Mouse (Mus musculus) spleen, adult 2 months (tissue): ENCODE results near the gene Usp24. TPM values are rescaled to one million over a fixed set of nuclear protein-coding genes. Genes with fewer than 3 reads are reported as not detected.

ENCODE experiments used
- DNase-seq, 2 experiments: peaks; one replicate each; pipeline versions ENCODE4 v3.0.0 to v3.0.0-alpha.2; 2012 to 2021; ENCODE audit warnings: low spot score in 2 of 2, low read depth in 1 of 2
- H3K27ac ChIP-seq: fragments of 200-500 bp; 2 replicates; pipeline ENCODE4 v1.5.1; 2012; ENCODE audit warnings: low read length, inconsistent platforms; ENCODE audit not compliant: insufficient read depth
- H3K27me3 ChIP-seq: fragments of 200-500 bp; 2 replicates; pipeline ENCODE4 v1.6.1; 2012; ENCODE audit warnings: mild to moderate bottlenecking, moderate library complexity, low read length, inconsistent platforms; ENCODE audit not compliant: control insufficient read depth, insufficient read depth
- H3K36me3 ChIP-seq: fragments of 200-500 bp; 2 replicates; pipeline ENCODE4 v1.6.1; 2012; ENCODE audit warnings: mild to moderate bottlenecking, low read length, inconsistent platforms; ENCODE audit not compliant: control insufficient read depth, insufficient read depth
- H3K4me1 ChIP-seq: fragments of 200-500 bp; 2 replicates; pipeline ENCODE4 v1.6.1; 2011; ENCODE audit warnings: inconsistent platforms; ENCODE audit not compliant: control insufficient read depth, insufficient read depth, insufficient read length
- H3K4me3 ChIP-seq: fragments of 200-500 bp; 2 replicates; pipeline ENCODE4 v1.5.1; 2011; ENCODE audit warnings: mild to moderate bottlenecking, inconsistent platforms; ENCODE audit not compliant: insufficient read depth, insufficient read length; ENCODE audit errors: extremely low read depth
- CTCF ChIP-seq: fragments of 200-500 bp; IDR thresholded peaks from 2 replicates; pipeline ENCODE4 v1.5.1; 2011; ENCODE audit warnings: mild to moderate bottlenecking, inconsistent platforms; ENCODE audit not compliant: insufficient read depth, insufficient read length, insufficient replicate concordance; ENCODE audit errors: extremely low read depth
- POLR2A ChIP-seq: fragments of 200-500 bp; IDR thresholded peaks from 2 replicates; pipeline ENCODE4 v1.6.1; 2011; ENCODE audit warnings: low read depth, low read length, inconsistent platforms
- WGBS: fragments of 180-500 bp; shearing (Covaris S2); methylation state at CpG from one replicate; pipeline ENCODE4 v1.1.7; 2018; 5-methylcytosine and 5-hydroxymethylcytosine counted together
- polyA plus RNA-seq: library from polyadenylated mRNA; depleted of rRNA; stranded (reverse); fragments of >200 nt; gene quantifications from 2 replicates; pipeline ENCODE4 v1.2.3, GENCODE M21; 2012

Gene Usp24
- polyA plus RNA-seq, 1 experiment = 12.1 TPM

GRCm38 (mm10) chr4:106422597-106422996, 106.6 kb downstream of the Usp24 start:
- Histone ChIP-seq H3K27ac (no peak overlapping the region), H3K27me3 (no peaks in the 10 kb centered on the region), H3K4me1 (no peaks in the 10 kb centered on the region), H3K4me3 (no peak overlapping the region), H3K36me3 (peaks cover 51% of the 10 kb centered on the region)
- WGBS = 98% methylated on average over 3 of the region's 3 CpGs
- no peak for DNase-seq
- TF ChIP-seq POLR2A (no peak), CTCF (no peak)

GRCm38 (mm10) chr4:106424560-106424959, 108.5 kb downstream of the Usp24 start:
- Histone ChIP-seq H3K4me3 (no peak overlapping the region), H3K27me3 (no peaks in the 10 kb centered on the region), H3K27ac (no peak overlapping the region), H3K4me1 (no peaks in the 10 kb centered on the region), H3K36me3 (peaks cover 52% of the 10 kb centered on the region)
- no peak for DNase-seq
- WGBS = 100% methylated on average over 1 of the region's 1 CpGs
- TF ChIP-seq CTCF (no peak), POLR2A (no peak)

DNA sequence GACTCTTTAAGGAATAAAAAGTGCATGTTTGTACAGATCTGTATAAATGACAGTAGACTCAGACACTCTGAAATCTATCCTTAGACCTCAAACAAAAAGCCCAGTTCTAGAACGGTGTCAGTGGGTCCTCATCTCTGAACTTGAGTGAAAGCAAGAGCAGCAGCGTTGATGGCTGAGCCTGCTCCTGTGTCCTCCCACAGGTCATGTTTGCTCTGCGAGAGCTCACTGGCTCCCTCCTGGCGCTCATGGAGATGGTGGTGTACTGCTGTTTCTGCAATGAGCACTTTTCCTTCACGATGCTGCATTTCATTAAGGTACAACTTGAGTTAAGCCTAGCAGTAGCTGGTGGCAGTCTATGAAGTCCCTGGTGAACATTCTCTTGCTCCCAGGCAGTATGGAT, 110.3 kb downstream of the Usp24 start:
- Histone ChIP-seq H3K4me3 (no peak overlapping the region), H3K4me1 (no peaks in the 10 kb centered on the region), H3K36me3 (peaks cover 56% of the 10 kb centered on the region), H3K27ac (no peak overlapping the region), H3K27me3 (no peaks in the 10 kb centered on the region)
- DNase-seq = no peak
- TF ChIP-seq POLR2A (no peak), CTCF (no peak)
- WGBS = 91% methylated on average over 5 of the region's 5 CpGs

GRCm38 (mm10) chr4:106428616-106429015, 112.6 kb downstream of the Usp24 start:
- Histone ChIP-seq H3K36me3 (peaks cover 59% of the 10 kb centered on the region), H3K4me3 (no peak overlapping the region), H3K27ac (no peak overlapping the region), H3K27me3 (no peaks in the 10 kb centered on the region), H3K4me1 (no peaks in the 10 kb centered on the region)
- TF ChIP-seq CTCF (no peak), POLR2A (no peak)
- no peak for DNase-seq
- 95% methylated on average over 6 of the region's 6 CpGs for WGBS

DNA sequence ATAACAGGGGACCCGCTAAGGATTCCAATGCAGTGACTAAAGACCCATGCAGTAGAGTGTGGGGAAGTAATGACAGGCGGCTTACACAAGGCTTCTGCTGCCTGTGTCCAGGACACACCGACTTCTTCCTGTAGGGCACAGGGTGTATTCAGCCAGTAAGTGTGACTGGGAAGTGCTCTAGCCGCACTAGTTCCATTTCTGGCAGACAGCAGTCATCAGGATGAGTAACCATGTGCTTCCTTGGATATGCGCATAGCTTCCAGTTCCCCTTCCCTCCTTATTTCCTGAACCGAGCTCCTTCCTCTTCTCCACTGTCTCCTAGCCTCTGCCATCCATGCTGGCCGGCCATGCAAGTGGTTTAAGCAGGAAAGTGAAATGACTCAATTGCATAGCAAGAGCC, 113.1 kb downstream of the Usp24 start:
- no peak for TF ChIP-seq POLR2A
- H3K27me3 ChIP-seq = no peaks in the 10 kb centered on the region
- peaks cover 56% of the 10 kb centered on the region for H3K36me3 ChIP-seq
- no peak for DNase-seq
- H3K27ac ChIP-seq = no peak overlapping the region
- 86% methylated on average over 7 of the region's 7 CpGs for WGBS
- no peaks in the 10 kb centered on the region for H3K4me1 ChIP-seq
- no peak overlapping the region for H3K4me3 ChIP-seq

DNA sequence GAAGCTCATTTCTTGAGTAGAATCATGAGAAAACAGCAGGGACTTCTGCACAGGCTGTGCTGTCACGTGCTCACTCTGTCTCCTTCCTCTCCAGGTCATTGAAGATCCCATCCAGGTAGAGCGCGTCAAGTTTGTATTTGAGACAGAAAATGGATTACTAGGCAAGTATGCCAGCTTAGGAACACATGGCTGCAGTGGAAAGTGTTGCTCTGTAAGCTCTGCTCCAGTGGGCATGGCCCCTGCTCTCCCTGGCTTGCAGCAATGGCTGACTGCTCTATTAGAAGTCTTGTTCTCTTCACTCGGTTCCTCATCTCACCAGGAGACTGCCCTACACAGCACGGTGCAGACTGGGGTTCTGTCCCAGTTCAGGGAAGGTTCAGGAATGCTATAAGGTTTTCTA, 114.4 kb downstream of the Usp24 start:
- no peaks in the 10 kb centered on the region for H3K4me1 ChIP-seq
- no peak for DNase-seq
- no peak overlapping the region for H3K27ac ChIP-seq
- H3K4me3 ChIP-seq = no peak overlapping the region
- no peaks in the 10 kb centered on the region for H3K27me3 ChIP-seq
- WGBS = over 99% methylated on average over 5 of the region's 5 CpGs
- no peak for TF ChIP-seq CTCF
- no peak for TF ChIP-seq POLR2A
- peaks cover 49% of the 10 kb centered on the region for H3K36me3 ChIP-seq

- Histone ChIP-seq H3K27ac (no peak overlapping the region), H3K36me3 (peaks cover 46% of the 10 kb centered on the region), H3K4me3 (no peak overlapping the region), H3K4me1 (no peaks in the 10 kb centered on the region), H3K27me3 (no peaks in the 10 kb centered on the region)
- TF ChIP-seq CTCF (no peak), POLR2A (no peak)
- no peak for DNase-seq
- WGBS = 94% methylated on average over 2 of the region's 2 CpGs
Measured at GRCm38 (mm10) chr4:106435426-106435825, 119.4 kb downstream of the Usp24 start.
